Mouse (Mus musculus) myocyte (in vitro differentiated cells): ENCODE measurements around the gene Tmed10. TPM values are rescaled to one million over a fixed set of nuclear protein-coding genes. Genes with fewer than 3 reads are reported as not detected.

Experiments
- H3K27me3 ChIP-seq: one replicate; pipeline ENCODE4 v1.6.1; 2011; ENCODE audit not compliant: control insufficient read depth, insufficient read depth, insufficient read length
- H3K36me3 ChIP-seq: one replicate; pipeline ENCODE4 v1.6.1; 2011; ENCODE audit not compliant: control insufficient read depth, insufficient read depth
- H3K4me2 ChIP-seq: one replicate; pipeline ENCODE4 v1.6.1; 2011; ENCODE audit warnings: low read depth, control low read depth
- H3K4me3 ChIP-seq: one replicate; pipeline ENCODE4 v1.5.1; 2011; ENCODE audit warnings: mild to moderate bottlenecking, control low read depth, moderate library complexity
- H3K79me2 ChIP-seq: one replicate; pipeline ENCODE4 v1.6.1; 2011; ENCODE audit not compliant: control insufficient read depth, insufficient read depth
- H3ac ChIP-seq: one replicate; pipeline ENCODE4 v1.6.1; 2011; ENCODE audit not compliant: control insufficient read depth, insufficient read length
- CEBPB ChIP-seq: IDR thresholded peaks from 2 replicates; pipeline ENCODE4 v1.6.1; 2011; ENCODE audit warnings: mild to moderate bottlenecking, moderate library complexity; ENCODE audit not compliant: poor library complexity, insufficient read depth, severe bottlenecking
- E2F4 ChIP-seq: IDR thresholded peaks from one replicate; pipeline ENCODE4 v1.6.1; 2011; ENCODE audit warnings: mild to moderate bottlenecking, control low read depth, moderate library complexity; ENCODE audit not compliant: insufficient read depth
- MAX ChIP-seq: IDR thresholded peaks from one replicate; pipeline ENCODE4 v1.6.1; 2011; ENCODE audit warnings: low read depth, mild to moderate bottlenecking, control low read depth
- MYOG ChIP-seq, 3 experiments: IDR thresholded peaks; one replicate each; pipeline ENCODE4 v1.6.1; 2011; ENCODE audit warnings: control low read depth in 2 of 3, low read depth in 2 of 3, mild to moderate bottlenecking in 2 of 3; ENCODE audit not compliant: insufficient read length in 2 of 3, control insufficient read depth in 1 of 3, insufficient read depth in 1 of 3
- POLR2A ChIP-seq: IDR thresholded peaks from one replicate; pipeline ENCODE4 v1.6.1; 2011; ENCODE audit warnings: low read depth, mild to moderate bottlenecking, control low read depth, moderate library complexity; ENCODE audit not compliant: insufficient read length
- REST ChIP-seq: IDR thresholded peaks from one replicate; pipeline ENCODE4 v1.6.1; 2011; ENCODE audit warnings: mild to moderate bottlenecking, control low read depth, moderate library complexity; ENCODE audit not compliant: insufficient read depth, insufficient read length
- SRF ChIP-seq: IDR thresholded peaks from one replicate; pipeline ENCODE4 v1.6.1; 2011; ENCODE audit warnings: low read depth; ENCODE audit not compliant: control insufficient read depth, insufficient read length
- TCF12 ChIP-seq: IDR thresholded peaks from one replicate; pipeline ENCODE4 v1.6.1; 2011; ENCODE audit warnings: mild to moderate bottlenecking, control low read depth; ENCODE audit not compliant: poor library complexity, insufficient read depth, severe bottlenecking
- TCF3 ChIP-seq: IDR thresholded peaks from one replicate; pipeline ENCODE4 v1.6.1; 2011; ENCODE audit warnings: low read depth, control low read depth; ENCODE audit not compliant: insufficient read length
- USF1 ChIP-seq: IDR thresholded peaks from one replicate; pipeline ENCODE4 v1.6.1; 2011; ENCODE audit warnings: low read depth, mild to moderate bottlenecking, control low read depth, moderate library complexity
- polyA plus RNA-seq: library from polyadenylated mRNA; unstranded; fragments of >200 nt; fragmentation: generic; extraction: Trizol; gene quantifications from one replicate; pipeline ENCODE4 v1.2.1, GENCODE M21; 2012; ENCODE audit warnings: missing spikeins

Gene Tmed10
- polyA plus RNA-seq, 1 experiment: 193 TPM

DNA sequence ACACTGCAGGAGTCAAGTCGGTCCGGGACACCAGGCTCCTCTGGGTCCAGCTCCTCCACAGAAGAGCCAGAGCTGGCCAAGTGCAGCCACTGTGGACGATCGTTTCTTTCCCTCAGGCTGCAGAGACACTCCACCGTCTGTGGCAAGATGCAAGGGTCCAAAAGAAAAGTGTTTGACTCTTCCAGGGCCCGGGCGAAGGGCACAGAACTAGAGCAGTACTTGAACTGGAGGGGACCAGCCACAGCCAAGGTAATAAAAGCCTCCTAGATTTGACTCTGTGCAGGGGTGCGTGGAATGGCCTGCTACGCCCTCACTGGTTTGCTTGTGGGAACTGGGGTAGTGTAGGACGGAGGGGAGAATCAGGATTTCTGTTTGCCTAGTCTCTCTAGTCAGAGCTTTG lies 84.0 kb downstream of the Tmed10 start:
- no peaks in the 10 kb centered on the region for H3K79me2 ChIP-seq
- no peak for TF ChIP-seq MAX
- TF ChIP-seq MYOG (IDR thresholded peaks at IDR 0.05; ENCODE audit: control insufficient read depth in 1 of 3, insufficient read depth in 1 of 3, insufficient read length in 2 of 3, low read depth in 2 of 3): no peak
- TF ChIP-seq REST: no peak
- TF ChIP-seq SRF: no peak
- no peak for TF ChIP-seq USF1
- no peak for TF ChIP-seq TCF3
- TF ChIP-seq POLR2A: no peak
- no peak for TF ChIP-seq E2F4
- no peak for TF ChIP-seq CEBPB
- no peak for TF ChIP-seq TCF12
- no peak overlapping the region for H3ac ChIP-seq
- no peaks in the 10 kb centered on the region for H3K27me3 ChIP-seq
- no peak overlapping the region for H3K4me3 ChIP-seq
- H3K36me3 ChIP-seq: peaks cover 6% of the 10 kb centered on the region
- H3K4me2 ChIP-seq: no peak overlapping the region

Other genes with a start within 250 kb of the Tmed10 start
- gene Rps6kl1, start 223.6 kb downstream of the Tmed10 start, polyA plus RNA-seq: 0.53 TPM
- 41.9 TPM for gene Pgf, start 197.1 kb downstream of the Tmed10 start, polyA plus RNA-seq
- gene Eif2b2, start 155.4 kb downstream of the Tmed10 start, polyA plus RNA-seq: 342 TPM
- gene Mlh3, start 104.2 kb downstream of the Tmed10 start, polyA plus RNA-seq: 1.4 TPM
- gene Acyp1, start 86.4 kb downstream of the Tmed10 start, polyA plus RNA-seq: 22.0 TPM
- 1.7 TPM for gene Zc2hc1c, start 86.3 kb downstream of the Tmed10 start, polyA plus RNA-seq
- 40.4 TPM for gene Nek9, start 35.5 kb downstream of the Tmed10 start, polyA plus RNA-seq
- gene Fos, start 99.0 kb upstream of the Tmed10 start, polyA plus RNA-seq: 3.1 TPM
- 72.9 TPM for gene Jdp2, start 224.2 kb upstream of the Tmed10 start, polyA plus RNA-seq